Mouse (Mus musculus): ENCODE measurements around the gene Gapdhs. TPM values are rescaled to one million over a fixed set of nuclear protein-coding genes. Genes with fewer than 3 reads are reported as not detected.
"Not testable (repeated sequence)": the region's sequence is repeated elsewhere in the genome, so short reads cannot be mapped to it uniquely, and the experiment has no call there.

Gapdhs gene
- polyA plus RNA-seq, 1 experiment from 2014 or later, result 0.33 TPM

DNA sequence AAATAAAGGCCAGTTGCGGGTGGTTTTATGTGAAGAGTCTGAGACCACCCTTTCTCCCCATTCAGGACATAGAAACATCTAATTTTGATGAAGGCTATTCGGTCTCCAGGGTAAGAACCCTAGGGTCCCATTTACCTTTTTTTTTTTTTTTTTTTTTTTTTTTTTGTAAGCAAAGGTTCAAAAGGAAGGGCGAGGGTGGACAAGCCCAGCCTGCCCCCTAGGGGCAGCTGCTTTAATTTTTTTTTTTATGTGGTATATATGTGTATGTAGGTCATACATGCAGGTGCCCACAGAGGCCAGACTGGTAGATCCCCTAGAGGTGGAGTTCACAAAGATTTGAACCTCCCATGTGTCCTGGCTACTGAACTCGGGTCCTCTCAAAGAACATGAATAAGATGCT lies 22.9 kb upstream of the Gapdhs start:
- H3K4me1 ChIP-seq, result peaks cover 13% of the 10 kb centered on the region
- 0 out of 2 replicates have a peak, but pooled peaks cover 6% of the 10 kb centered on the region for H3K27me3 ChIP-seq (ENCODE audit: low read depth, poor library complexity, severe bottlenecking)
- H3K4me3 ChIP-seq, result no peak overlapping the region
- H3K27ac ChIP-seq (replicated peaks), result no peak overlapping the region
- no peaks in the 10 kb centered on the region for H3K36me3 ChIP-seq
- 90% methylated on average over 4 of the region's 4 CpGs for WGBS
- no peak for DNase-seq (ENCODE audit: low spot score)
- no peaks in the 10 kb centered on the region for H3K9me3 ChIP-seq (replicated peaks)

DNA sequence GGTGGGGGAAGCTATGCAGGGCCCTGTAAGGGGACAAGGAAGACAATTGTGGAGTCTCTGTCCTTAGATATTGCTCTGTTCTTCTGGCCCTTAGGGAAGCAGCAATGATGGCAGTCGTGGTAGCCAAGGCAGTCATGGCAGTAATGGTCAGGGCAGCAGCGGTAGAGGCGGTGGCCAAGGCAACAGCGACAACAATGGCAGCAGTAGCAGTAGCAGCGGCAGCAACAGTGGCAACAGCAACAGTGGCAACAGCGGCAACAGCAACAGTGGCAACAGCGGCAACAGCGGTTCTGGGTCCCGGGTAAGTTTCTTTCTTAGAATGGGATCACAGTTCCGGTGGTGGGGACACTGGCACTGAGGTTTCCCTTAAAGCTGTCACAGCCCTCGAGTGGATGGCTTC lies 21.7 kb upstream of the Gapdhs start:
- H3K4me1 ChIP-seq, result peaks cover 13% of the 10 kb centered on the region
- peak; percentile 23 for DNase-seq (ENCODE audit: low spot score)
- H3K4me3 ChIP-seq, result no peak overlapping the region
- no peaks in the 10 kb centered on the region for H3K9me3 ChIP-seq (replicated peaks)
- H3K27me3 ChIP-seq (ENCODE audit: low read depth, poor library complexity, severe bottlenecking), result 0 out of 2 replicates have a peak, but pooled peaks cover 6% of the 10 kb centered on the region
- WGBS, result 42% methylated on average over 11 of the region's 11 CpGs
- H3K36me3 ChIP-seq, result no peaks in the 10 kb centered on the region
- no peak overlapping the region for H3K27ac ChIP-seq (replicated peaks)

DNA sequence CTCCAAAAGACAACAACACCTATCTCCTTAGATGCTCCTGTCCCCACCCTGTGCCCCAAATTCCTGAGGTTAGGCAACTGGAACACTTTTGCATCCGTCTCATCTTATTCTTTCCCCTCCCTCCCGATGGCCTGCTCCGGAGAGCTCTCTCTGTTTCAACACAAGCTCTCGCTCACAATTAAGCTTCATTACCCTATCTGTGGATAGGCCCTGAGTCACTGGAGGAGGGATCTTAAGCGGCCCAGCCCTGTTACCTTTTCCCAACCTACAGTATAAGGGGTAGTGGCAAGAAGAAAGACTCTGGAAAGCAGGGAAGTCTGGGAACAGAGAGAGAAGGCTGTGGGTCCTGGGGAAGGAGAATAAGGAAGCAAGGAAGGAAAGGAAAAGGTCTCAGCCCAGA lies 20.0 kb upstream of the Gapdhs start, which contains the start of gene Dmkn:
Dmkn (plus strand) TSS at position 301 of the 400 bp plus-strand sequence.
- 0 out of 2 replicates have a peak, but pooled peaks cover 6% of the 10 kb centered on the region for H3K27me3 ChIP-seq (ENCODE audit: low read depth, poor library complexity, severe bottlenecking)
- no peak within 1 kb of the TSS for H3K27ac ChIP-seq (replicated peaks)
- WGBS, result 45% methylated on average over 5 of the region's 5 CpGs
- no peaks in the 10 kb centered on the region for H3K9me3 ChIP-seq (replicated peaks)
- no peaks in the 10 kb centered on the region for H3K36me3 ChIP-seq
- peaks cover 10% of the 10 kb centered on the region for H3K4me1 ChIP-seq
- no peak within 1 kb of the TSS for H3K4me3 ChIP-seq
- DNase-seq (ENCODE audit: low spot score), result no peak

DNA sequence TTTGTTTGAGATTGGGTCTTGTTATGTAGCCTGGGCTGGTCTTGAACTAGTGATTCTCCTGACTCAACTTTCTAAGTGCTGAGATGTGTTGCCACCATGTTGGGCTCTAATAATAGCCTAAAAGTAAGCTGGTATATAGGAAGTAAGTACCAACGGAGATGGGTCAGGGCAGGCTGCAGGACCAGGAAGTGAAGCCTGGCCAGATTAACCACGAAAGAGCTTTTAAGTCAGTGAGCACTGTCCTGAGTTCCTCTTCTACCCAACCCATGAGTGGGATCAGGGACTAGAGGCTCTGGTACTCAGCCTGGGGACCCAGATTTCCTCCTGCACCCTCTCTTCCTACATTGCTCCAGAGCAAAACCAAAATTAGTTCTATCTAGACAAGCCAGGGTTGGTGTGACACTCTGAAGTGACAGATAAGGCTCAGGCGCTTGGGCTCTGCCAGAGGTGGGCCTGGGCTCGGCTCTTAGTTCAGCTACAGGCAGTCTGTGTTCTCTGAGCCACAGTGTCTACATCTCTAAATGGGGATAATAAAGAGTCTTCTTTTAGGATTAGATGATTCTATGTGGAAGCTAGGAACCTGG lies 18.4 kb upstream of the Gapdhs start:
- DNase-seq (ENCODE audit: low spot score), result no peak
- Histone ChIP-seq H3K27me3 (ENCODE audit: low read depth, poor library complexity, severe bottlenecking) (0 out of 2 replicates have a peak, but pooled peaks cover 6% of the 10 kb centered on the region), H3K27ac (replicated peaks) (no peak overlapping the region), H3K4me3 (no peak overlapping the region), H3K9me3 (replicated peaks) (no peaks in the 10 kb centered on the region), H3K36me3 (0 out of 2 replicates have a peak, but pooled peaks cover under 1% of the 10 kb centered on the region), H3K4me1 (peaks cover 10% of the 10 kb centered on the region)
- WGBS, result 86% methylated on average over 4 of the region's 4 CpGs

DNA sequence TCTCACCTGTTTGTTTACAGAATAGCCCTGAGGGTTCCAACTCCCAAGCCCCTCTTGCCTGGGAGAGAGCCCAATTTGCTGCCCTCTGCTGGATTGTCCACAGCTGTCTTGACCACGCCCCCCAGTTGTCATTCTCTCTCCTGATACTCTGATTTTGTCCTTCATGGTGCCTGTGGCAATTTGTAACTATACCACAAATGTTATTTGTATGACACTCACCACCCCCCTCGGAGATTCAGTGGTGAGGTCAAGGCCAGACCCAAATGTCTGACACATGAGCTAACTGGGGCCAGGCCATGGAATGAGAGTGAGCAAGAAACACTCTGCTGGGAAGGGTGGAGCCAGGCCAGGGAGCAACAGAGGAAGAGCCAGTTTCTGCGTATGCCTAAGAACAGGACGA lies 15.4 kb upstream of the Gapdhs start:
- peak; percentile 24 for DNase-seq (ENCODE audit: low spot score)
- no peak overlapping the region for H3K4me3 ChIP-seq
- WGBS, result 44% methylated on average over 4 of the region's 4 CpGs
- no peaks in the 10 kb centered on the region for H3K4me1 ChIP-seq
- no peaks in the 10 kb centered on the region for H3K27me3 ChIP-seq (ENCODE audit: low read depth, poor library complexity, severe bottlenecking)
- peaks cover 13% of the 10 kb centered on the region for H3K9me3 ChIP-seq (replicated peaks)
- H3K36me3 ChIP-seq, result peaks cover 25% of the 10 kb centered on the region
- H3K27ac ChIP-seq (replicated peaks), result no peak overlapping the region

DNA sequence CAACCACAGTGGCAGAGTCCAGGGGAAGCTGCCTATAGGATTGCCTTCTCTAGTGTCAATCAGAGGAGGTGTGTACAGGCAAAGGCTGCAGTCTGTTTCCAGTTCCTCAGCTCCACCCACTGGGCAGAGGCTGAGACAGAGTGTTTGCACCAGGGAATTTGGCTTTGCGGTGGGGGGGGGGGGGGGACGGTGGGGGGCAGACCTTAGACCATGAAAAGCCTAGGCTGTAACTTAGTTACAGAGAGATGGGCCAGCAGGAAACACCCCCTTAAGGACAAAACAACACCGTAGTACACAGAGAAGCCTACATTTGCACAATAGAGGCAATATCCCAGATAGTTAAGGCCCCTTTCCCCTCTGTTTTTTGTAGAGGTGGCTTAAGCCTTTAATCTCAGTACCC lies 13.5 kb upstream of the Gapdhs start:
- Histone ChIP-seq H3K27ac (replicated peaks) (no peak overlapping the region), H3K27me3 (ENCODE audit: low read depth, poor library complexity, severe bottlenecking) (no peaks in the 10 kb centered on the region), H3K36me3 (peaks cover 25% of the 10 kb centered on the region), H3K4me3 (no peak overlapping the region), H3K4me1 (no peaks in the 10 kb centered on the region), H3K9me3 (replicated peaks) (peaks cover 14% of the 10 kb centered on the region)
- DNase-seq (ENCODE audit: low spot score), result no peak
- WGBS, result 71% methylated on average over 3 of the region's 3 CpGs

DNA sequence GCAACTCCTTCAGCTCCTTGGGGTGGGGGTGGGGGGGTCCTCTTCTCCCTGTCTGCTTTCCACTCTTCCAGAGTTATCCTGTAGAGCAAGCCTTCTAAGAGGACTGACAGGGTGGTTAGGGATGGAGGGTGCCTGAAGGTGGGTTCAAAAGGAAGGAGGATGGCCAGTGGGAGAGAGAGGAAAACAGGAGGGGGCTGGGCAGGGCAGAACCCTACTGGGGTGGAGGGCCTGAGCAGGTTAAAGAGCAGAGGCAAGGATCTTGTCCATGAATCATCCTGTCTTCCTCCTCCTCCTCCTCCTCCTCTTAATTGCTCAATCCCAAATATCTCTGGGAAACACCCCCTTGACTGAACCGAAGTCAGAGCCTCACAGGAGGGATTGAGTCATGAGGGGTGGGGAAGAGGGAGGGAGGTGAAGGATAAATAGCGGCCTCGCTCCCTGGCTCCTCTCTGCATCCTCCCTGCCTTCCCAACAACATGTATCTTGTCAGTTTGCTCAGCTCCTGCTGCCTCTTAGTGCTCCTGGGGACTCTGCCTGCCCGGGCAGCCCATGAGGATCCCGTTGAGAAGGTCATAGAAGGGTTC lies 7.7 kb upstream of the Gapdhs start, which contains the start of gene Sbsn:
Sbsn (plus strand) TSS at position 386 of the 584 bp plus-strand sequence.
- Histone ChIP-seq H3K36me3 (peaks cover 23% of the 10 kb centered on the region), H3K27ac (replicated peaks) (no peak within 1 kb of the TSS), H3K27me3 (ENCODE audit: low read depth, poor library complexity, severe bottlenecking) (no peaks in the 10 kb centered on the region), H3K4me1 (no peaks in the 10 kb centered on the region), H3K4me3 (no peak within 1 kb of the TSS), H3K9me3 (replicated peaks) (peaks cover 14% of the 10 kb centered on the region)
- no peak for DNase-seq (ENCODE audit: low spot score)
- WGBS, result 75% methylated on average over 5 of the region's 5 CpGs

DNA sequence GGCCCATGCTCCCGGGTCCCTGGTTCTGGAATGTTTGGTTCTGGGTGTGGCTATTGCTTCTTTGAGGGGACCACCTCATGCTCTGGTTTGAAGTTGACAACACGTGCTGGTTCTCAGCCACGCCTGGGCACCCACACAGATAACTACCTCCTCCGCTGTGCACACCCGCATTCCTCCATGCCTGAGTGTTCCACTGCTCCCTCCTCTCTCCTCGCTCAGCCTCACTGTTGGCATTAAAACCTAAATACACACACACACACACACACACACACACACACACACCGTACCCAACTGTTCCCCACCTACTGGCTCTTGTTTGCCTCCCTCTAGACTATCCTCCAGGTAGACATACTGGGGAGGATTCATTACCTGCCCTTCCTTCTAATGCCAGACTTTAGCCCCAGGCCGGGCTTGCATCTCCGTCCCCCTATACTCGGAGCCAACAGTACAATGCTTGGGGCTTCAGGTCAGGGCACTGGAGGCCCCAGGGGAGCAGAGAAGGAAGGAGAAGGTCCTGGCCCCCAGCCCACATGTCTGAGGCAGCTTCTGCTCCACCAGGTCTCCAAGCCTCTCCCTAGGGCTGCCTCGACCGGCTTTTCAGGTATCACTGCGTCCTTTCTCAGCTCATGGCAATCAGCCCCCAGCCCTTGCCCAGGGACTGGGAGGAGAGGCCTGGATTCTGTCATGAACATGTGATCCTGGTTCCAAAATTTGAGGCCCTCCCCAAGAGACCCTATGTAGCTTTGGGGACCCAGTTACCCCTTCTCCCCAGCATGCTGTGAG lies 6.5 kb upstream of the Gapdhs start:
- WGBS, result 90% methylated on average over 13 of the region's 13 CpGs

DNA sequence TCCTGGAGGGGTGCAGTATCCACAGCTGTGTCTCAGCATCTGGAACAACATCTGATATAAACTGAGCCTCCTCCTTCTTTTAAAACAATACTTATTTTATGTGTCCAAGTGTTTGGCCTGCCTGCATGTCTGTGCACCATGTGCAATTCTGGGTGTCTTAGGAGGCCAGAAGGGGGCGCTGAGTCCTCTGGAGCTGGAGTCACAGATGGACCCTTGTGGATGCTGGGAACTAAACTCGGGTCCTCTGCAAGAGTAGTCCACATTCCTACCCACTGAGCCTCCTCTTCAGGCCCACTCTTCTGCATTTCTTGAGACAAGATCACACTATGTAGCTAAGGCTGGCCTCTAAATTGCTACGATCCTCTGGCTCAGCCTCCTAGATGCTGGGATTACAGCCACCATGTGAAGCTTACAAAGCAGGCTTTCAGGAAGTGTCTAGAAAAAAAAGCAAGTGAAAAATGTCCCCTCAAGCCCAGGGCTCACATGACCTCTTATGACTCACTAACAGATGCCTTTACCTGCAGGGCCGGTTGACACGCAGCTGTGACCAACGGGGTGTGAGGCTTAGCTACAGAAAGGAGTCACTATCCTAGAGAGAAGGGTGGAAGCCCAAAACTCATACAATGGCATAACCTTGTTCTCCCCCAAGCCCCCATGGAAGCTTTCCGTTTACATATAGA lies 4.2 kb upstream of the Gapdhs start:
- DNase-seq (ENCODE audit: low spot score), result no peak
- Histone ChIP-seq H3K4me3 (no peak overlapping the region), H3K36me3 (0 out of 2 replicates have a peak, but pooled peaks cover 5% of the 10 kb centered on the region), H3K27me3 (ENCODE audit: low read depth, poor library complexity, severe bottlenecking) (no peaks in the 10 kb centered on the region), H3K4me1 (no peaks in the 10 kb centered on the region), H3K27ac (replicated peaks) (no peak overlapping the region), H3K9me3 (replicated peaks) (no peaks in the 10 kb centered on the region)
- 87% methylated on average over 7 of the region's 7 CpGs for WGBS

More for the DNA sequence above, 6.5 kb upstream of the Gapdhs start:
- Histone ChIP-seq H3K4me3 (no peak overlapping the region), H3K4me1 (no peaks in the 10 kb centered on the region), H3K9me3 (replicated peaks) (peaks cover 11% of the 10 kb centered on the region), H3K36me3 (peaks cover 12% of the 10 kb centered on the region), H3K27me3 (ENCODE audit: low read depth, poor library complexity, severe bottlenecking) (no peaks in the 10 kb centered on the region), H3K27ac (replicated peaks) (no peak overlapping the region)
- no peak for DNase-seq (ENCODE audit: low spot score)

DNA sequence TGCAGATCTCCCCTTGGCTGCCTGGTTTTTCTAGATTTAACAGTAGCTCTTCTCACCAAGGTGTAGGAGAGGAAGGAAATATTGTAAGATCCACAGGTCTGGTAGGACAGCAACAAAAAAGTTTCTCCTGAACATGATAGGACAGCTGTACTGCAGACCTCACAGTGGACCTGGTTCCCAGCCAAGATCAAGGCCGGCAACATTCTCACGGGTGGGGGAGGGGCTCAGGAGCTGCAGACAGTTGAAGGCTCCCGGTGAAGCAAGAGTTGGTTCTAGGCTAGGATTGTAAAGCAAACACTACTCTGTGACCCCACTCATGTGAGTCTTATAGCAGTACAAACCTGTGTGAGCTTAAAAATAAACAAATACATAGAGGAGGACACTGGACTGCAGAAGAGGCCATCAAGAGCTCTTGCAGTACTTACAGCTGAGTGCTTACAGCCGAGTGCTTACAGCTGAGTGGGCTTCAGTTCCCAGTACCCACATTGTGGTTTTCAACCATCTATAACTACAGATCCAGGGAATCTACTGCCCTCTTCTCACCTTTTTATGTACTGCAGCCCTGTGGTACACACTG lies 629 bp upstream of the Gapdhs start:
- Histone ChIP-seq H3K27me3 (ENCODE audit: low read depth, poor library complexity, severe bottlenecking) (no peaks in the 10 kb centered on the region), H3K9me3 (replicated peaks) (no peaks in the 10 kb centered on the region), H3K36me3 (peaks cover 16% of the 10 kb centered on the region), H3K4me3 (no peak overlapping the region), H3K4me1 (no peaks in the 10 kb centered on the region), H3K27ac (replicated peaks) (no peak overlapping the region)
- 56% methylated on average over 4 of the region's 4 CpGs for WGBS
- no peak for DNase-seq (ENCODE audit: low spot score)

DNA sequence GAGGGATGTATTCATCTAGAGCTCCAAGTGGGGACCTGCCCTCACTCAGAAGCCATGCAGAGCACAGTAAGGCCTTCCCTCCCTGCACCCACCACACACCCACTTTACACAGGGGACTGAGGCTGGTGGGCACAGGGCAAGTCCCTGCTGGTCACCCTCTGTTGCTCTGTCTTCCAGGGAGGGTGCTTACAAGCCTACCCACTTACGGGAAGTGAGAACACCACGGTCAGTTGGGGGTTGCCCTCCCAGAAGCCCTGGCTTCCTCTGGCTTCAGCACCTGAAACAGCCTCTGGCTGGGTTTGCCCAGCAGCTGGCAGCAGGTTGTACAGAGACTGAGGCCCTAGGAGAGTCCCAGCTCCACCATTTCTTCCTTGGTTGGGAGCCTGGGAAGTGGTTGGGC lies 911 bp downstream of the Gapdhs start:
- H3K4me1 ChIP-seq, result not testable (repeated sequence)

DNA sequence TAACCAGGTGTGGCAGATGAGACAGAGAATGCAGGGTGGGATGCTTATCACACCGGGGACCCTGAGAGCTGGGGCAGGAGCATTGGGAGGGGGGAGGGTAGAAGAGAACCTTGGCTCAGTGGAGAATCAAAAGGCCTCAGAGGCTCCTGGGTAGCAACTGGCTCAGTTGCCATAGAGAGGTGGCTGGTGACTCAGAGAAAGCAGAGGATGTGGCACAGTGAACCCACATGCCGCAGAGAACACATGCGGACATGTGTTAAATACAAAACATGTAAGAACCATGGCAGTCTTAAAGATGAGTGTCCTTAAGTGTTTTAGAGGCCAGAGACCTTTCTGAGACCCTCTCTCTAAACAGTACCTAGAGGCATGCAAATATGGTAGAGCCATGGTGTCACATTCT lies 7.3 kb downstream of the Gapdhs start:
- Histone ChIP-seq H3K27ac (replicated peaks) (no peak overlapping the region), H3K4me3 (no peak overlapping the region), H3K4me1 (no peaks in the 10 kb centered on the region), H3K27me3 (ENCODE audit: low read depth, poor library complexity, severe bottlenecking) (no peaks in the 10 kb centered on the region), H3K36me3 (peaks cover 79% of the 10 kb centered on the region), H3K9me3 (replicated peaks) (no peaks in the 10 kb centered on the region)
- 91% methylated on average over 3 of the region's 3 CpGs for WGBS
- DNase-seq (ENCODE audit: low spot score), result no peak

More for the DNA sequence above, 911 bp downstream of the Gapdhs start:
- H3K36me3 ChIP-seq, result peaks cover 22% of the 10 kb centered on the region
- H3K27ac ChIP-seq (replicated peaks); H3K27me3 ChIP-seq (ENCODE audit: low read depth, poor library complexity, severe bottlenecking); H3K9me3 ChIP-seq (replicated peaks); H3K4me3 ChIP-seq; DNase-seq (ENCODE audit: low spot score): not testable (repeated sequence)
- whole genome bisulfite sequencing, result 85% methylated on average over 2 of the region's 2 CpGs

Data from midbrain, embryonic 10.5 days (tissue).